Mouse (Mus musculus) forebrain, embryonic 16.5 days (tissue): ENCODE measurements around the gene Sf3b1. TPM values are rescaled to one million over a fixed set of nuclear protein-coding genes. Genes with fewer than 3 reads are reported as not detected.

Experiments
- ATAC-seq: fragments of 200-750 bp; cut with Nextera tagmentation; 2 replicates; pipeline ENCODE4 v1.8.0; 2017; ENCODE audit warnings: mild to moderate bottlenecking, moderate library complexity
- H3K27ac ChIP-seq: fragments of 300-500 bp; sonication (generic); 2 replicates; pipeline ENCODE4 v1.5.1; 2014; ENCODE audit warnings: low read length, control low read depth
- H3K27me3 ChIP-seq: fragments of 300-500 bp; sonication (generic); replicated peaks from 2 replicates; pipeline ENCODE4 v1.6.1; 2014; ENCODE audit warnings: low read length; ENCODE audit not compliant: control insufficient read depth, insufficient read depth
- H3K36me3 ChIP-seq: fragments of 300-500 bp; sonication (generic); 2 replicates; pipeline ENCODE4 v1.6.1; 2014; ENCODE audit not compliant: control insufficient read depth, insufficient read depth
- H3K4me1 ChIP-seq: fragments of 300-500 bp; sonication (generic); replicated peaks from 2 replicates; pipeline ENCODE4 v1.6.1; 2014; ENCODE audit warnings: low read length; ENCODE audit not compliant: control insufficient read depth, insufficient read depth
- H3K4me2 ChIP-seq: fragments of 300-500 bp; sonication (generic); 2 replicates; pipeline ENCODE4 v1.6.1; 2014; ENCODE audit warnings: mild to moderate bottlenecking, low read length, control low read depth
- H3K4me3 ChIP-seq: fragments of 300-500 bp; sonication (generic); replicated peaks from 2 replicates; pipeline ENCODE4 v1.5.1; 2014; ENCODE audit warnings: mild to moderate bottlenecking, low read length, control low read depth
- H3K9ac ChIP-seq: fragments of 300-500 bp; sonication (generic); replicated peaks from 2 replicates; pipeline ENCODE4 v1.6.1; 2014; ENCODE audit warnings: low read depth, low read length, control low read depth
- H3K9me3 ChIP-seq: fragments of 300-500 bp; sonication (generic); 2 replicates; pipeline ENCODE4 v1.6.1; 2016; ENCODE audit warnings: low read length; ENCODE audit not compliant: control insufficient read depth
- WGBS: fragments of 180-500 bp; shearing (Covaris S2); extraction: QIAGEN DNeasy Blood & Tissue Kit; methylation state at CpG from one replicate; pipeline ENCODE4 v1.1.7; 2014; 5-methylcytosine and 5-hydroxymethylcytosine counted together
- polyA plus RNA-seq: library from polyadenylated mRNA; unstranded; fragments of >200 nt; fragmentation: Nextera tagmentation; extraction: Ambion mirVana; gene quantifications from 2 replicates; pipeline ENCODE4 v1.2.1, GENCODE M21; 2015

The Sf3b1 gene
- polyA plus RNA-seq, 1 experiment from 2014 or later = 379 TPM

GRCm38 (mm10) chr1:55053596-55053995 lies 26.3 kb upstream of the Sf3b1 start:
- no peak for ATAC-seq
- 73% methylated on average over 4 of the region's 4 CpGs for WGBS
- H3K4me1 ChIP-seq = peaks cover 11% of the 10 kb centered on the region
- peaks cover 2% of the 10 kb centered on the region; the same call in 1 of the 2 replicates for H3K27me3 ChIP-seq
- no peaks in the 10 kb centered on the region for H3K36me3 ChIP-seq
- peak overlapping the region; percentile 78 for H3K4me2 ChIP-seq
- peak overlapping the region; percentile 82 for H3K4me3 ChIP-seq
- H3K9ac ChIP-seq = no peak overlapping the region
- H3K27ac ChIP-seq = no peak overlapping the region
- no peaks in the 10 kb centered on the region for H3K9me3 ChIP-seq

GRCm38 (mm10) chr1:55053005-55053404 lies 25.7 kb upstream of the Sf3b1 start:
- Histone ChIP-seq H3K4me2 (peak overlapping the region; percentile 78), H3K4me1 (peaks cover 11% of the 10 kb centered on the region), H3K4me3 (peak overlapping the region; percentile 82), H3K27me3 (peaks cover 2% of the 10 kb centered on the region; the same call in 1 of the 2 replicates), H3K9me3 (no peaks in the 10 kb centered on the region), H3K27ac (peak overlapping the region; percentile 64), H3K9ac (peak overlapping the region; percentile 65), H3K36me3 (no peaks in the 10 kb centered on the region)
- 0% methylated on average over 42 of the region's 42 CpGs for WGBS
- ATAC-seq = no peak

- Histone ChIP-seq H3K9me3 (no peaks in the 10 kb centered on the region), H3K27me3 (peaks cover 2% of the 10 kb centered on the region; the same call in 1 of the 2 replicates), H3K27ac (peak within 1 kb of the TSS; percentile 64), H3K4me3 (peak within 1 kb of the TSS; percentile 82), H3K9ac (peak within 1 kb of the TSS; percentile 65), H3K36me3 (no peaks in the 10 kb centered on the region), H3K4me1 (peaks cover 11% of the 10 kb centered on the region), H3K4me2 (peak within 1 kb of the TSS; percentile 90)
- peak; percentile 100 for ATAC-seq
- WGBS = under 1% methylated on average over 46 of the region's 46 CpGs
These were observed 25.2 kb upstream of the Sf3b1 start, which contains the start of gene Coq10b for GRCm38 (mm10) chr1:55052355-55052953. Gene Coq10b (plus strand): TSS chr1:55052770.

DNA sequence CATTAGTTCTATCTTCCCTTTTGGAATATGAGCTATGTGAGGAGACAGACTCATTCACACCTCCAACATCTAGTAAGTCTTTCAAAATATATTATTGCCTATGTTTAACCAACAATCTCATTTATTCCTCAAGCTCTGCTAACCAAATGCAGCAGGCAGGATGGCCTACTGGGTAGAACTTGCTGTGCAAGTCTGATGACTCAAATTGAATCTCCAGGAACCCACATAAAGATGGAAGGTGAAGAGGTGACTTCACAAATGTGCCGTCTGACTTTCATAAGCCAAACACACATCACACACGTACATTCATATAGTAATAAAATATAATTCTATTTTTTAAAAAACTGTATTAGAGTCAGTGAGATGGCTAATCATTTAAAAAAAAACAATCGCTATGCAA lies 24.4 kb upstream of the Sf3b1 start:
- no peaks in the 10 kb centered on the region for H3K9me3 ChIP-seq
- no peak overlapping the region; the same call in 1 of the 2 replicates for H3K9ac ChIP-seq
- H3K27ac ChIP-seq = no peak overlapping the region
- H3K4me3 ChIP-seq = no peak overlapping the region; the same call in 1 of the 2 replicates
- WGBS = 75% methylated on average over 3 of the region's 3 CpGs
- peaks cover 11% of the 10 kb centered on the region for H3K4me1 ChIP-seq
- peaks cover 2% of the 10 kb centered on the region; the same call in 1 of the 2 replicates for H3K27me3 ChIP-seq
- H3K36me3 ChIP-seq = no peaks in the 10 kb centered on the region
- H3K4me2 ChIP-seq = peak overlapping the region; percentile 90
- ATAC-seq = no peak

DNA sequence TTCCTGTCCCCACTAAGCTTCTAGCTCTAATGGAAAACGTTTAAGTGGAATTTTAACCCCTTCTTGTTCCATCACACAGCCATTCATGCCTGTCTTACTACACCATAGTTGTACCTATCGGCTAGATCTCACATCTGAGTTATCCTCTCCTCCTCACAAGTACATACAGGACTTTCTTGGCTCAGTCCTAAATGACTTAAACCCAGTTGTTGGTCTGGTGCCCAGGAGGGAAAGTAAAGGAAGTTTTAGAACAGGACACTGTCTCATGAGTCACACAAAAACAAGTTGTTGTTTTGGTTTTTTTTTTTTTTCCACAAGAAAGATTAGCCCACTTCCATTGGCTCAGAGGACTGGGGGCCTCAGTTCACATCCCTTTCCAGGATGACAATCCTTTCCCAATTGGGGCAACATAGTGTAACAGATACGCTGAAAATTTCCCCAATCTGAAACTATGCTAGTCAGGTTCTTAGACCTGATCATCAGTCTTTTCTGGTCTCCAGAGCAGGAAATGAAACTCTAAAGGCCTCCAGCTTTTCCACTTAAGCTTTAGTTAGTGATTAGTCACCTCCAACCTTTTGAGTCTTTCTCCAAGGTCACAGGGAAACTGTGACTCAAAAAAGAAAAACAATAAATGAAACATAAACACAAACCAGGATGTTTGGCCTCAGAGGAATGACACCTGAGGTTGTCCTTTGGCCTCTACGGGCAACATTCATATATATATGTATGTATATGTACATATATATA lies 21.7 kb upstream of the Sf3b1 start:
- Histone ChIP-seq H3K4me1 (peaks cover 9% of the 10 kb centered on the region), H3K4me3 (no peak overlapping the region), H3K4me2 (no peak overlapping the region), H3K9ac (no peak overlapping the region), H3K9me3 (no peaks in the 10 kb centered on the region), H3K27me3 (peaks cover 2% of the 10 kb centered on the region; the same call in 1 of the 2 replicates), H3K27ac (no peak overlapping the region), H3K36me3 (no peaks in the 10 kb centered on the region)
- no peak for ATAC-seq
- WGBS = 66% methylated on average over 4 of the region's 4 CpGs

- no peak overlapping the region for H3K4me2 ChIP-seq
These were observed 15.9 kb upstream of the Sf3b1 start for GRCm38 (mm10) chr1:55043164-55043563.

GRCm38 (mm10) chr1:55042246-55042645 lies 15.0 kb upstream of the Sf3b1 start:
- Histone ChIP-seq H3K9ac (no peak overlapping the region), H3K4me3 (no peak overlapping the region), H3K9me3 (peaks cover 10% of the 10 kb centered on the region), H3K4me1 (no peaks in the 10 kb centered on the region), H3K27ac (no peak overlapping the region), H3K36me3 (no peaks in the 10 kb centered on the region), H3K27me3 (no peaks in the 10 kb centered on the region), H3K4me2 (no peak overlapping the region)
- WGBS = 67% methylated on average over 1 of the region's 1 CpGs
- ATAC-seq = no peak

More at GRCm38 (mm10) chr1:55043164-55043563, 15.9 kb upstream of the Sf3b1 start:
- H3K27me3 ChIP-seq = no peaks in the 10 kb centered on the region
- 89% methylated on average over 3 of the region's 3 CpGs for WGBS
- no peak overlapping the region for H3K4me3 ChIP-seq
- H3K27ac ChIP-seq = no peak overlapping the region
- no peak for ATAC-seq
- H3K9ac ChIP-seq = no peak overlapping the region
- no peaks in the 10 kb centered on the region for H3K4me1 ChIP-seq
- H3K9me3 ChIP-seq = peaks cover 10% of the 10 kb centered on the region
- H3K36me3 ChIP-seq = no peaks in the 10 kb centered on the region

- Histone ChIP-seq H3K4me2 (no peak overlapping the region), H3K27ac (no peak overlapping the region), H3K4me3 (no peak overlapping the region), H3K36me3 (no peaks in the 10 kb centered on the region), H3K27me3 (no peaks in the 10 kb centered on the region), H3K9ac (no peak overlapping the region), H3K9me3 (peaks cover 10% of the 10 kb centered on the region), H3K4me1 (no peaks in the 10 kb centered on the region)
- no peak for ATAC-seq
- WGBS = 90% methylated on average over 4 of the region's 4 CpGs
These were observed 14.4 kb upstream of the Sf3b1 start for GRCm38 (mm10) chr1:55041691-55042090.

DNA sequence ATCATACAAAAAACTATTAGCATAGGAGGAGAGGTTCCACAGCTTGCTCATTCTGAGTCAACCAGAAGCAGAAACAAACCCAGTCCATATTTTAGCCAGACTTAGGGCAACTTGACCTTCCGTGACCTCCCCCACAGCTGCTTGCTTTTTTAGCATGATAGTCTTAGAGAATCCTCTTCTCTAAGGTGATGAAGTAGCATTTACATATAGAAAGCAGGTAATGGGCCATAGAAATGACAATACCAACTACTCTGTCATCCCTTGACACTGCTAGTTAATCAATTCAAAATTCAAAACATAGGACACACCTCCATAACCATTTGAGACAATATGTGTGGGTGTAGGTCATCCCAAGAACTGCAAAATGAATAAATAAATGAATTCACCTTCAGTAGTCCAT lies 12.7 kb upstream of the Sf3b1 start:
- no peak for ATAC-seq
- 93% methylated on average over 1 of the region's 1 CpGs for WGBS
- no peaks in the 10 kb centered on the region for H3K27me3 ChIP-seq
- no peak overlapping the region for H3K9ac ChIP-seq
- H3K4me1 ChIP-seq = no peaks in the 10 kb centered on the region
- H3K4me2 ChIP-seq = no peak overlapping the region
- no peak overlapping the region for H3K4me3 ChIP-seq
- H3K27ac ChIP-seq = no peak overlapping the region
- peaks cover 10% of the 10 kb centered on the region for H3K9me3 ChIP-seq
- no peaks in the 10 kb centered on the region for H3K36me3 ChIP-seq
